In the genomic region with DNA sequence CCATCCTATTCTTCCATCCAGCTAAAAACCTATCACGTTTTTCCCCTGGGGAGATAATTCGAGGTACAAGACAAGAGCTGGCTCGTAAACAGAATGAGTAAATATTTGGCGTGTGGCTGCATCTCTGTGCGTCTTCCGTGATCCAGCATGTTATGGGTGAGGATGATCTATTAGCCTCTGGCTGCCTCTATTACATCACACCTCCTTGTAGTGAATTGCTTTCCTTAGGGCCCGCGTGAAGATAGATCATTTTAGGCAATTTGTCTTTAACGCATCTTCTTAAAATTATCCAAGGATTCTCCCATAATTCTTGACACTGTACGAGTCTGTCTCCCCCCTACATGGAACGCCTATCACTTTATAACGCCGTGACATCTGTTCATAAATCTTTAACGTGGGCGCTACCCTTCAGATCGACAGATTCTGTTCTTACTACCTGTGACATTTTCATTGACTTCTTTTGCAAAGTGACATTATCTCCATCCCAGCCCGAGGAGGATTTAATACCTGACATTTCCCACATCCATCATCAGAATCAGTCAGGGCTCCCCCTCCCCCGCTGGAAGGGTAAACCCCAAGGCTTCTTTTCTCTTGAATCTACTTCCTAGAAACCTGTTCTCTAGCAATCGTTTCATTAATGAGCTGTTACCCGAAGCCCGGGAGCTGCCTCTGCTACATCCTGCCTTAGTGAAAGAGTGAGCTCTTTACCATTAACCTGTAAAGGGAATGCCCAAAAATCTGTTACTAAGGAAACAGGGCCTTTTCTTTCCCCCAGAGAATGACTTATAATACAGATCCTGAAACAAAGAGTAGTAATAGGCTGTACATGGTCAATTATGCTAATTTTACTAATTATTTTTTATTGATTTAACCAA, we compare ENCODE assay signal across 10 mouse cellular contexts. TPM values are rescaled to one million over a fixed set of nuclear protein-coding genes. Genes with fewer than 3 reads are reported as not detected.
DNase-seq lines count a peak whose midpoint lies in the region; ATAC-seq lines count a peak whose summit lies in the region.
"Had no signal": no experiment of that assay in that cellular context is flagged by ENCODE, and none has a peak within 500 bp of the region (broad histone marks: within the 10 kb centered on the region; RNA-seq: fewer than 3 reads in every experiment).

No protein-coding gene starts in this region.

- H3K9ac ChIP-seq in intestine, embryonic 14.5 days (ENCODE audit: low read length), result no peak overlapping the region
- H3K9ac ChIP-seq in intestine, embryonic 16.5 days (ENCODE audit: low read depth, low read length), result no peak overlapping the region
- H3K9ac ChIP-seq in forebrain, embryonic 15.5 days (replicated peaks), result no peak overlapping the region
- H3K9ac ChIP-seq in midbrain, embryonic 12.5 days (replicated peaks), result no peak overlapping the region

- H3K36me3 ChIP-seq in intestine, embryonic 14.5 days (ENCODE audit: control insufficient read depth, insufficient read depth, low read length), result no peaks in the 10 kb centered on the region
- H3K36me3 ChIP-seq in intestine, embryonic 16.5 days (ENCODE audit: control insufficient read depth, insufficient read depth, low read length), result no peaks in the 10 kb centered on the region
- H3K36me3 ChIP-seq in forebrain, embryonic 15.5 days, result no peaks in the 10 kb centered on the region
- no peaks in the 10 kb centered on the region for H3K36me3 ChIP-seq in midbrain, embryonic 12.5 days

- no peaks in the 10 kb centered on the region; the same call in 1 of the 2 replicates for H3K4me1 ChIP-seq in intestine, embryonic 14.5 days (replicated peaks; ENCODE audit: control insufficient read depth, insufficient read depth, low read length)
- no peaks in the 10 kb centered on the region for H3K4me1 ChIP-seq in intestine, embryonic 16.5 days (ENCODE audit: control insufficient read depth, insufficient read depth, low read length)
- peaks cover 13% of the 10 kb centered on the region for H3K4me1 ChIP-seq in forebrain, embryonic 15.5 days
- peaks cover 14% of the 10 kb centered on the region for H3K4me1 ChIP-seq in midbrain, embryonic 12.5 days

- no peaks in the 10 kb centered on the region for H3K27me3 ChIP-seq in intestine, embryonic 14.5 days (replicated peaks; ENCODE audit: control insufficient read depth, insufficient read depth, low read length)
- H3K27me3 ChIP-seq in intestine, embryonic 16.5 days (replicated peaks; ENCODE audit: control insufficient read depth, insufficient read depth, low read length), result no peaks in the 10 kb centered on the region
- no peaks in the 10 kb centered on the region for H3K27me3 ChIP-seq in forebrain, embryonic 15.5 days
- H3K27me3 ChIP-seq in midbrain, embryonic 12.5 days, result peaks cover 3% of the 10 kb centered on the region; the same call in 1 of the 2 replicates
- H3K27me3 ChIP-seq: megakaryocyte, embryonic 14.5 days had no signal

- H3K27ac ChIP-seq in intestine, embryonic 14.5 days (ENCODE audit: low read depth), result no peak overlapping the region
- no peak overlapping the region for H3K27ac ChIP-seq in intestine, embryonic 16.5 days (ENCODE audit: low read length)
- peak overlapping the region; percentile 11; the same call in 1 of the 2 replicates for H3K27ac ChIP-seq in forebrain, embryonic 15.5 days (replicated peaks)
- H3K27ac ChIP-seq in midbrain, embryonic 12.5 days (replicated peaks), result no peak overlapping the region
- H3K27ac ChIP-seq: left cerebral cortex, adult 2 months had no signal

- no peak overlapping the region for H3K4me3 ChIP-seq in intestine, embryonic 14.5 days (ENCODE audit: low read depth, low read length)
- no peak overlapping the region for H3K4me3 ChIP-seq in intestine, embryonic 16.5 days (ENCODE audit: low read length)
- H3K4me3 ChIP-seq in forebrain, embryonic 15.5 days, result no peak overlapping the region
- H3K4me3 ChIP-seq in midbrain, embryonic 12.5 days, result no peak overlapping the region
- H3K4me3 ChIP-seq: left cerebral cortex, adult 2 months; megakaryocyte, embryonic 14.5 days had no signal

- WGBS in intestine, embryonic 14.5 days, result 13% methylated on average over 21 of the region's 21 CpGs
- 16% methylated on average over 21 of the region's 21 CpGs for WGBS in intestine, embryonic 16.5 days
- 9% methylated on average over 21 of the region's 21 CpGs for WGBS in forebrain, embryonic 15.5 days
- WGBS in midbrain, embryonic 12.5 days, result 15% methylated on average over 21 of the region's 21 CpGs

- peak overlapping the region; percentile 31; the same call in 1 of the 2 replicates for H3K4me2 ChIP-seq in intestine, embryonic 14.5 days (ENCODE audit: low read length)
- no peak overlapping the region; the same call in 1 of the 2 replicates for H3K4me2 ChIP-seq in intestine, embryonic 16.5 days (ENCODE audit: low read depth, low read length)
- peak overlapping the region; percentile 11; the same call in 1 of the 2 replicates for H3K4me2 ChIP-seq in forebrain, embryonic 15.5 days (replicated peaks)
- peak overlapping the region; percentile 32 for H3K4me2 ChIP-seq in midbrain, embryonic 12.5 days (replicated peaks)

- ATAC-seq in intestine, embryonic 14.5 days (replicated peaks; ENCODE audit: low FRiP score, low TSS enrichment, low read depth), result no peak
- no peak for ATAC-seq in intestine, embryonic 16.5 days
- peak; percentile 23 for ATAC-seq in activated CD4-positive, CD25-positive, alpha-beta regulatory T cell, adult 4 months
- ATAC-seq in forebrain, embryonic 15.5 days (replicated peaks), result peak; percentile 48; the same call in 1 of the 2 replicates
- ATAC-seq in midbrain, embryonic 12.5 days (ENCODE audit: low FRiP score, low read depth), result 0 out of 2 replicates have a peak, but pooled peaks have one; percentile 7
- ATAC-seq in megakaryocyte, adult 5-6 weeks (ENCODE audit: poor library complexity, severe bottlenecking), result no peak

- no peak for DNase-seq in intestine, embryonic 14.5 days (ENCODE audit: low spot score)
- DNase-seq in urinary bladder, postnatal 4 days (ENCODE audit: low spot score in 2 of 2), result no peak
- no peak for DNase-seq in cerebellum, postnatal 36 days

- no peaks in the 10 kb centered on the region for H3K9me3 ChIP-seq in intestine, embryonic 14.5 days (ENCODE audit: control insufficient read depth, low read length)
- H3K9me3 ChIP-seq in intestine, embryonic 16.5 days (ENCODE audit: control insufficient read depth, low read length), result no peaks in the 10 kb centered on the region
- H3K9me3 ChIP-seq in forebrain, embryonic 15.5 days, result no peaks in the 10 kb centered on the region
- no peaks in the 10 kb centered on the region for H3K9me3 ChIP-seq in midbrain, embryonic 12.5 days

RNA-seq across cellular contexts. Expression of a gene that starts 14.4 kb away (rescaled TPM):
- 27.9 and 28.2 TPM in 2 replicates for polyA plus RNA-seq in intestine, embryonic 14.5 days (2014; fragmentation: Nextera tagmentation; extraction: Ambion mirVana)
- polyA plus RNA-seq in intestine, embryonic 16.5 days (2015; fragmentation: Nextera tagmentation; extraction: Ambion mirVana), result 15.4 and 18.1 TPM in 2 replicates
- polyA plus RNA-seq in activated CD4-positive, CD25-positive, alpha-beta regulatory T cell, adult 4 months (2017; shearing (Covaris generic)), result 1 to 10 TPM; 8.4 to 10.0 TPM
- polyA plus RNA-seq in forebrain, embryonic 15.5 days (2015; fragmentation: Nextera tagmentation; extraction: Ambion mirVana), result 25.0 and 28.5 TPM in 2 replicates
- 39.8 and 43.8 TPM in 2 replicates for polyA plus RNA-seq in midbrain, embryonic 12.5 days (2016; fragmentation: Nextera tagmentation; extraction: Ambion mirVana)
- total RNA-seq in megakaryocyte, adult 5-6 weeks (2015), result 51.5 and 58.4 TPM in 2 replicates
- 19.2 and 29.1 TPM in 2 replicates for total RNA-seq in megakaryocyte, adult 5-6 weeks (2017)

Comparison
In these comparisons a context has a peak if more than half of its experiments do, and no peak if none do; other contexts are left out.
1. ATAC-seq: peak in activated CD4-positive, CD25-positive, alpha-beta regulatory T cell, adult 4 months (single experiment), forebrain, embryonic 15.5 days (single experiment) and midbrain, embryonic 12.5 days (single experiment); none in intestine, embryonic 14.5 days (single experiment), intestine, embryonic 16.5 days (single experiment) and megakaryocyte, adult 5-6 weeks (single experiment).